Mouse (Mus musculus) layer of hippocampus, adult 9-10 months (tissue): Measurements from ENCODE around the gene Rpn2.
A peak's percentile ranks its signal among the peaks of the same experiment; 100 is the strongest.

Source experiments
- DNase-seq: peaks from one replicate; pipeline ENCODE4 v3.0.0; 2022; ENCODE audit warnings: low spot score

Gene Rpn2

GRCm38 (mm10) chr2:157278717-157279415 is at the start of gene Rpn2:
Gene Rpn2, plus strand, starts transcription at chr2:157279017.
- DNase-seq = peak; percentile 89

- no peak for DNase-seq
These were observed 42.9 kb upstream of the Rpn2 start for GRCm38 (mm10) chr2:157235946-157236345.

- no peak for DNase-seq
These were observed 33.8 kb upstream of the Rpn2 start for GRCm38 (mm10) chr2:157245001-157245400.

GRCm38 (mm10) chr2:157245603-157246002 is 33.2 kb upstream of the Rpn2 start:
- DNase-seq = no peak

- DNase-seq = no peak
These were observed 30.7 kb upstream of the Rpn2 start for GRCm38 (mm10) chr2:157248111-157248510.

- peak; percentile 32 for DNase-seq
These were observed 19.1 kb upstream of the Rpn2 start for GRCm38 (mm10) chr2:157259720-157260119.

GRCm38 (mm10) chr2:157261930-157262329 is 16.9 kb upstream of the Rpn2 start:
- no peak for DNase-seq

- DNase-seq = no peak
These were observed 16.3 kb upstream of the Rpn2 start for GRCm38 (mm10) chr2:157262506-157262905.

GRCm38 (mm10) chr2:157263101-157263500 is 15.7 kb upstream of the Rpn2 start:
- no peak for DNase-seq

GRCm38 (mm10) chr2:157263832-157264231 is 15.0 kb upstream of the Rpn2 start:
- DNase-seq = no peak

GRCm38 (mm10) chr2:157279416-157279800 is 591 bp downstream of the Rpn2 start, which contains the start of gene Mroh8:
Gene Mroh8, minus strand, starts transcription at chr2:157279549.
- no peak for DNase-seq

GRCm38 (mm10) chr2:157283321-157283720 is 4.5 kb downstream of the Rpn2 start:
- no peak for DNase-seq

- DNase-seq = peak; percentile 43
These were observed 8.7 kb downstream of the Rpn2 start for GRCm38 (mm10) chr2:157287542-157287941.

GRCm38 (mm10) chr2:157288996-157289395 is 10.2 kb downstream of the Rpn2 start:
- no peak for DNase-seq

- peak; percentile 51 for DNase-seq
These were observed 13.3 kb downstream of the Rpn2 start for GRCm38 (mm10) chr2:157292093-157292492.

GRCm38 (mm10) chr2:157296105-157296689 is 17.4 kb downstream of the Rpn2 start:
- no peak for DNase-seq

GRCm38 (mm10) chr2:157300051-157300450 is 21.2 kb downstream of the Rpn2 start:
- no peak for DNase-seq

- no peak for DNase-seq
These were observed 24.3 kb downstream of the Rpn2 start for GRCm38 (mm10) chr2:157303096-157303495.

- no peak for DNase-seq
These were observed 27.5 kb downstream of the Rpn2 start for GRCm38 (mm10) chr2:157306091-157307032.

- no peak for DNase-seq
These were observed 29.0 kb downstream of the Rpn2 start for GRCm38 (mm10) chr2:157307715-157308265.

GRCm38 (mm10) chr2:157308273-157308917 is 29.6 kb downstream of the Rpn2 start:
- no peak for DNase-seq

GRCm38 (mm10) chr2:157309611-157310010 is 30.8 kb downstream of the Rpn2 start:
- no peak for DNase-seq
